Mouse (Mus musculus) small intestine, adult 2 months (tissue): ENCODE measurements around the gene Sqor. TPM values are rescaled to one million over a fixed set of nuclear protein-coding genes. Genes with fewer than 3 reads are reported as not detected.

Experiments
- H3K27ac ChIP-seq: fragments of 200-500 bp; 2 replicates; pipeline ENCODE4 v1.5.1; 2012; ENCODE audit warnings: low read depth, low read length, control low read depth, inconsistent platforms; ENCODE audit not compliant: insufficient read depth
- H3K27me3 ChIP-seq: fragments of 200-500 bp; 2 replicates; pipeline ENCODE4 v1.6.1; 2012; ENCODE audit warnings: mild to moderate bottlenecking, moderate library complexity, low read length, inconsistent platforms; ENCODE audit not compliant: control insufficient read depth, insufficient read depth
- H3K36me3 ChIP-seq: fragments of 200-500 bp; 2 replicates; pipeline ENCODE4 v1.6.1; 2012; ENCODE audit warnings: mild to moderate bottlenecking, low read length, control low read depth, inconsistent platforms; ENCODE audit not compliant: control insufficient read depth, insufficient read depth
- H3K4me1 ChIP-seq: fragments of 200-500 bp; 2 replicates; pipeline ENCODE4 v1.6.1; 2012; ENCODE audit warnings: low read length, inconsistent platforms, mixed read lengths; ENCODE audit not compliant: control insufficient read depth, insufficient read depth, insufficient read length
- H3K4me3 ChIP-seq: fragments of 200-500 bp; 2 replicates; pipeline ENCODE4 v1.5.1; 2012; ENCODE audit warnings: low read depth, mild to moderate bottlenecking, control low read depth, inconsistent platforms, low read length, moderate library complexity
- CTCF ChIP-seq: fragments of 200-500 bp; IDR thresholded peaks from 2 replicates; pipeline ENCODE4 v1.5.1; 2012; ENCODE audit warnings: low read depth, mild to moderate bottlenecking, control low read depth, inconsistent platforms, low read length, moderate library complexity, mixed read lengths; ENCODE audit not compliant: insufficient replicate concordance, insufficient read length; ENCODE audit errors: extremely low read depth
- POLR2A ChIP-seq: fragments of 200-500 bp; IDR thresholded peaks from 2 replicates; pipeline ENCODE4 v1.6.1; 2012; ENCODE audit warnings: low read depth, mild to moderate bottlenecking, control low read depth, inconsistent platforms, low read length, moderate library complexity
- WGBS: fragments of 180-500 bp; shearing (Covaris S2); methylation state at CpG from one replicate; pipeline ENCODE4 v1.1.7; 2018; 5-methylcytosine and 5-hydroxymethylcytosine counted together
- polyA plus RNA-seq: library from polyadenylated mRNA; depleted of rRNA; stranded (reverse); fragments of >200 nt; gene quantifications from 2 replicates; pipeline ENCODE4 v1.2.3, GENCODE M21; 2012

Sqor gene
- polyA plus RNA-seq, 1 experiment: 56.7 TPM

DNA sequence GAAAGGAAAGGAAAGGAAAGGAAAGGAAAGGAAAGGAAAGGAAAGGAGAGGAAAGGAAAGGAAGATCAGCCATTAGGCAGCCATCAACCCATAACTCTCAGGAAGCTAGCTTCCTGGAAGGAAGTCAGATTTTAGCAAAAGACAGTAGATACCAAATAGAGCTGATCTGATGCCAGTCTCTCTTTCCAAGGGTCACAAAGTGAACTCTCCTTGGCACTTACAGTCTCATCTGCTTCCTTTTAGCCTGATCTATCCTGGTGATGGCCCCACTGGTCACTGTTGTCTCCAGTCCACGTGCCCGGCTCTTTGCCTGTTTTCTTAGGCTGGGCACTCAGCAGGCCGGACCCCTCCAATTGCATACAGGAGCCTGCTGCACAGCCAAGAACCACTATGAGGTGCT is 19.7 kb downstream of the Sqor start:
- Histone ChIP-seq H3K27me3 (no peaks in the 10 kb centered on the region), H3K36me3 (peaks cover 15% of the 10 kb centered on the region), H3K27ac (no peak overlapping the region), H3K4me3 (no peak overlapping the region), H3K4me1 (peaks cover 15% of the 10 kb centered on the region; the same call in 1 of the 2 replicates)
- TF ChIP-seq CTCF (no peak), POLR2A (no peak)
- 91% methylated on average over 3 of the region's 3 CpGs for WGBS

DNA sequence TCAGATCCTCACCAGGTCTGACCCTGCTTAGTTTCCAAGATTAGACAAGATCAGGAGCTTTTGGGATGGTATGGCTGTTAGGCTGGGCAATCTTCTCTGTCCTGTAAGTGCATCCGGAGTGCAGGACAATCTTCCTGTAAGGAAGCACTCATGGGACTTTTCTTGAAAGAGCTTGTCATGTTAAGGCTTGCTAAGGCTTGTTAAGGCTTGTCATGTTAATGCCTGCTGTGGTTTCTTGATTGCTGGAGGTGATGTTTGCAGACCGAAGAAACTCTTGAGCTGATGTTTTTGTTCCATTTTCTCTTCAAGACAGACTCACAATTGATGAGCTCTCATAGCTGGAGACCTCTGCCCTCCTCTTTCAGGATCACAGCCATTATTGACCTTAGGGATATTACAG is 21.1 kb downstream of the Sqor start:
- no peak overlapping the region for H3K4me3 ChIP-seq
- peaks cover 10% of the 10 kb centered on the region; the same call in 1 of the 2 replicates for H3K4me1 ChIP-seq
- WGBS: 92% methylated on average over 2 of the region's 2 CpGs
- no peak overlapping the region for H3K27ac ChIP-seq
- peaks cover 18% of the 10 kb centered on the region for H3K36me3 ChIP-seq
- TF ChIP-seq CTCF (no peak), POLR2A (no peak)
- no peaks in the 10 kb centered on the region for H3K27me3 ChIP-seq

DNA sequence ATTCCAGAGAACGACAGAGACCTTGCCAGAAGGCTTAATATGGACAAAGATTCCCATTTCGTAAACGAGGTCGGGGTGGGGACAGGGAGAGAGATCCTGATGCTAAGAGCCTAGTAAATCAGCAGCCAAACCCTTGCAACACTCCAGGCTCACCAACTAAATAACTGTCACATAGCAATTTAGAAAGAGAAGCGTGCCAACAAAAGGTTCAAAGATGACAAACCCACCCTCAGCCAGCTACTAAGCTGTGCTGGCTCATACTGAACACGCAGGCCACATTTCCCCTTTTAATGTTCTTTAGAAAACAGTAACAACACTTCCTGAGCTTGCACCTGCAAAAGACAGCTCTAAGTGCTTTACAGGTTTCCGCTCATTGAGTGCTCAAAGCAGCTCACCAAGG is 24.3 kb downstream of the Sqor start:
- H3K4me1 ChIP-seq: peaks cover 4% of the 10 kb centered on the region; the same call in 1 of the 2 replicates
- no peak overlapping the region for H3K4me3 ChIP-seq
- TF ChIP-seq CTCF: no peak
- no peak for TF ChIP-seq POLR2A
- H3K36me3 ChIP-seq: peaks cover 27% of the 10 kb centered on the region
- WGBS: 31% methylated on average over 7 of the region's 7 CpGs
- H3K27me3 ChIP-seq: no peaks in the 10 kb centered on the region
- no peak overlapping the region for H3K27ac ChIP-seq

DNA sequence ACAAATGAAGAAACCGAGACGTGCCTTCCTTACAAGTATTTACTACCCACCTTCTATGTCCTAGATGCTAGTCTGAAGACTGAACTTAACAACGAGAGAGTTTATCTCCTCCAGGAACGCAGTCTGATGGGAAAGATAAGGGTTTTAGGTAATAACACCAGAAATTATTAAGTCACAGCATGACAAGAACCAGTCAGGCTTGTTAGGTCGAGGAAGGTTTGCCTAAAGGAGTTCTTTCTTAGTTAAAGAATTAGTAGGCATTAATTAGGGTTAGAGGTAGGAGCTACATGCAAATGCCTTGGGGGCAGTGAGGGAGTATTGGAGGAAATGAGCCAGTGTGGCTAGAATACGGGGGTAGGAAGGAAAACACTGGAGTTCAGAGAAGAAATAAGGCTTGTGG is 24.7 kb downstream of the Sqor start:
- Histone ChIP-seq H3K4me1 (peaks cover 3% of the 10 kb centered on the region; the same call in 1 of the 2 replicates), H3K27me3 (no peaks in the 10 kb centered on the region), H3K4me3 (no peak overlapping the region), H3K27ac (no peak overlapping the region), H3K36me3 (peaks cover 27% of the 10 kb centered on the region)
- WGBS: 55% methylated on average over 6 of the region's 6 CpGs
- TF ChIP-seq POLR2A: no peak
- no peak for TF ChIP-seq CTCF

DNA sequence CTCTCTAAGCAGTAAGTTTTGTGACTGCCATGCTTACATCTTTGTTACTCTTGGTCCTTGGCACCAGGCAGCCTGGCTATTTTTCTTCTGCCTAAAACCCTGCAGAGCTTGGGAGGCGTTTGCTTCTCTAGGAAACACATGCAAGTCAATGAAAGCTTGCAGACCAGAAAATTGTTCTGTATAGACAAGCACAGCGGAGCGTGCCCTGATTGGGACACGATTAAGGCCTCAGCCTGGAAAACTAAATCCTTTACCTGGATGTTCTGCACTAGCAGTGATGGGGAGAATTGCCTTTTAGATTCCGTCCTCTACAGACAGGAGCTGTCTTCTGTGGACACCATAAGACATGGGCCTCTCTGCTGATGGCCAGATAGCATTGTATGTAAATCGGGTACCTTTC is 39.4 kb downstream of the Sqor start:
- WGBS: 94% methylated on average over 6 of the region's 6 CpGs
- Histone ChIP-seq H3K36me3 (peaks cover 26% of the 10 kb centered on the region), H3K27me3 (no peaks in the 10 kb centered on the region), H3K27ac (no peak overlapping the region), H3K4me3 (no peak overlapping the region), H3K4me1 (no peaks in the 10 kb centered on the region)
- no peak for TF ChIP-seq CTCF

DNA sequence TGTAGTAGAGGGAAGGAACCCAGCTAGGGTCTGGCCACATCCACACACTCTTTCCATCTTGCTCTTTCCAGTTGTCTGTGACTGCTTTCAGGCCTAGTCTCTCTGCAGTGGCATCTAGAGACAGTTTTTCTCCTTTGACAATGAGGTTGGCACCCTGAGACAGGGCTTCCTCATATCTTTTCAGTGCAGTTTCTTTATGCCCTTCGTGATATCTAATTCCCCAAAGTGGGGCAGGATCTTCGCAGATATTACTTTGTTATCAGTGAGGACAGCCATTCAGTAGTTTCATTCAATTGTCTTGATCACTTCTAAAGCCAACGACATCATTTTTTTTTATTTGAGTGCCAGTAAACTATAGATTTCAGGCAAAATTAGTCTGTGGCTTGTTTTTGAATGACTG is 41.0 kb downstream of the Sqor start:
- 86% methylated on average over 3 of the region's 3 CpGs for WGBS
- H3K36me3 ChIP-seq: peaks cover 19% of the 10 kb centered on the region
- TF ChIP-seq POLR2A (no peak), CTCF (no peak)
- H3K4me1 ChIP-seq: no peaks in the 10 kb centered on the region
- H3K4me3 ChIP-seq: no peak overlapping the region
- H3K27ac ChIP-seq: no peak overlapping the region
- no peaks in the 10 kb centered on the region for H3K27me3 ChIP-seq

DNA sequence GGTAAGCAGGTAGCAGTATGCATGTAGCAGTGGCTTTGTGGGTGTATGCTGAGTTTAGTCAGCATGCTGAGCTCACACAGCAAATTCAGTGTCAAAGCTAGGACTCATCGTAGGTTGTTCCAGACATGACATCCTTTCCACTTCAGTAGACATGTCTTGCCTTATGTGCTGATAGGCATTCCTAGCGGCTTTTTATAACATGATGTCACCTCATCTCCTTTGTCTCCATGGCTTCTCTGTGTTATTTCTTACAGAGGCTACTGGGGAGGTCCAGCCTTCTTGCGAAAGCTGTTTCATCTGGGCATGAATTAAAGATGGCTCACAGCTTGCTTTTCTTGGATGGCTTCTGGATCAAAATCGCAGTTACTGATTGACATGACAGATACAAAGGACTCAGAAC is 44.0 kb downstream of the Sqor start:
- H3K27ac ChIP-seq: no peak overlapping the region
- peaks cover 13% of the 10 kb centered on the region for H3K36me3 ChIP-seq
- H3K4me3 ChIP-seq: no peak overlapping the region
- 89% methylated on average over 4 of the region's 4 CpGs for WGBS
- no peak for TF ChIP-seq POLR2A
- TF ChIP-seq CTCF: no peak
- H3K27me3 ChIP-seq: no peaks in the 10 kb centered on the region
- no peaks in the 10 kb centered on the region for H3K4me1 ChIP-seq

DNA sequence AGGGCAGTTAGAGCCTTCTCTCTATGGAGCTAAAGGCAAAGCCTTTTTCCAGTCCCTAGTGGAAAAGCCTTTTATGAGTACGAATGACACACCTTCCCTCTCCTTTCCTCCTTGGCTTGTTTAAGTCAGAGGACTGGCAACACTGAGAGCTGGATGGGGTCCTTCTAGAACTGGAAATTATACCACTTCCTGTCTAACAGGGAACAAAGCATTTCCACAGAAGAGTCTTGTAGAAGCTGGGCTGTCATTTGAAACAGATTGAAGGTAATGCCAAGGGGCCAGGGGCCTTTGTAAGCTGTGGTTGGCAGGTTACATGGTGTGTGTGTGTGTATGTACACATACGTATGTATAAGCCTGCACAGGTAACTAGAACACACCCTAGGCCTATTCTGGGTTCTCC is 51.9 kb downstream of the Sqor start:
- Histone ChIP-seq H3K36me3 (no peaks in the 10 kb centered on the region), H3K27ac (no peak overlapping the region), H3K4me1 (no peaks in the 10 kb centered on the region), H3K27me3 (no peaks in the 10 kb centered on the region), H3K4me3 (no peak overlapping the region)
- TF ChIP-seq POLR2A (no peak), CTCF (no peak)
- WGBS: 78% methylated on average over 2 of the region's 2 CpGs
